Comparison of ENCODE assay signal across 8 mouse cellular contexts in the genomic region with DNA sequence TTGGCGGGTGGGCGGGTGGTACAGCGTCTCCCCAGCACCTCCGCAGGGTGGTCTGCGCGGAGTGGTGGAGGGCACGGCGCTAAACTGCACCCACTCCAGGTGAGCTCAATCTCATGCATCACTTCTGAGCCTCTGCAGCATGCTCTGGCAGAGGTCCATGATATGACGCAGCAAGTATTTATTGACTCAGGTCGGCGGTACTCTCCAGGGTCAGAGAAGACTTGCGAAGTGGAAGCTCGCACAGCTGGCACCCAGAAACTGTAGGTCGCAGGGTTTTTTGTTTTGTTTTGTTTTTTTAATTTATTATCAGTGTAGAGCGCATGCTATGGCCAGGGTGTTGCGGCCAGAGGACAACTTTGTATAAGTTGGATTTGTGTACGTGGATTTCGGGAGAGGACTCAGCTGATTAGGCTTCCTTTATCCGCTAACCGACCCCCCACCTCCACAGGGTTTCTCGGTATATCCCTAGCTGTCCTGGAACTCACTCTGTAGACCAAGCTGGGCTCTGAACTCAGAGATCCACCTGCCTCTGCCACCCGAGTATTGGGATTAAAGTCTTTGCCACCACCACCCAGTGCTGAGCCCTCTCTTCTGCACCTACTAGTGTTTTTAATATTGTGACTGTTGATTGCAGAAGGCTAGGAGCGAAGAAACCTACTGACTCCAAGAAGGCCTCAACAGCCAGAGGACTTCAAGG. TPM values are rescaled to one million over a fixed set of nuclear protein-coding genes. Genes with fewer than 3 reads are reported as not detected.
DNase-seq lines count a peak whose midpoint lies in the region; ATAC-seq and TF ChIP-seq lines count a peak whose summit lies in the region.

No protein-coding gene starts in this region.

- TF ChIP-seq POLR2A in liver, adult 2 months (IDR thresholded peaks at IDR 0.05; ENCODE audit: extremely low read depth, insufficient read depth, low read length), result no peak

- peak overlapping the region; percentile 57 for H3K4me3 ChIP-seq in layer of hippocampus, adult 2 months
- H3K4me3 ChIP-seq in forebrain, embryonic 12.5 days (replicated peaks), result peak overlapping the region; percentile 84
- H3K4me3 ChIP-seq in hindbrain, postnatal 0 days (ENCODE audit: low read length), result peak overlapping the region; percentile 85
- H3K4me3 ChIP-seq in liver, adult 2 months (ENCODE audit: insufficient read depth, low read depth, low read length), result peak overlapping the region; percentile 69
- peak overlapping the region; percentile 73 for H3K4me3 ChIP-seq in midbrain, embryonic 16.5 days (ENCODE audit: low read depth, low read length)

- 7% methylated on average over 23 of the region's 23 CpGs for WGBS in forebrain, embryonic 12.5 days
- 5% methylated on average over 23 of the region's 23 CpGs for WGBS in hindbrain, postnatal 0 days
- WGBS in liver, adult 2 months, result 5% methylated on average over 23 of the region's 23 CpGs
- 6% methylated on average over 23 of the region's 23 CpGs for WGBS in midbrain, embryonic 16.5 days

- no peak for TF ChIP-seq CTCF in layer of hippocampus, adult 2 months (conservative IDR thresholded peaks at IDR 0.05)
- TF ChIP-seq CTCF in hindbrain, postnatal 0 days (IDR thresholded peaks at IDR 0.05; ENCODE audit: low read depth), result no peak
- TF ChIP-seq CTCF in liver, adult 2 months (IDR thresholded peaks at IDR 0.05; ENCODE audit: low read depth, low read length), result no peak

- peaks cover 15% of the 10 kb centered on the region; the same call in 1 of the 2 replicates for H3K79me2 ChIP-seq in liver, adult 2 months (ENCODE audit: control insufficient read depth, insufficient read depth, low read length)

- peak overlapping the region; percentile 94 for H3K4me2 ChIP-seq in forebrain, embryonic 12.5 days
- H3K4me2 ChIP-seq in hindbrain, postnatal 0 days (ENCODE audit: low read depth, low read length), result peak overlapping the region; percentile 90
- peak overlapping the region; percentile 91 for H3K4me2 ChIP-seq in midbrain, embryonic 16.5 days (ENCODE audit: low read length)

- peaks cover 23% of the 10 kb centered on the region for H3K27me3 ChIP-seq in forebrain, embryonic 12.5 days
- H3K27me3 ChIP-seq in hindbrain, postnatal 0 days (ENCODE audit: insufficient read depth, low read length), result no peaks in the 10 kb centered on the region
- peaks cover 3% of the 10 kb centered on the region; the same call in 1 of the 2 replicates for H3K27me3 ChIP-seq in liver, adult 2 months (ENCODE audit: control insufficient read depth, insufficient read depth, low read length)
- H3K27me3 ChIP-seq in midbrain, embryonic 16.5 days (ENCODE audit: control insufficient read depth, insufficient read depth, low read depth, low read length), result no peaks in the 10 kb centered on the region

- no peak for ATAC-seq in forebrain, embryonic 12.5 days (ENCODE audit: low FRiP score)
- ATAC-seq in hindbrain, postnatal 0 days, result peak; percentile 13
- peak; percentile 44 for ATAC-seq in midbrain, embryonic 16.5 days

- H3K9me3 ChIP-seq in forebrain, embryonic 12.5 days, result no peaks in the 10 kb centered on the region
- H3K9me3 ChIP-seq in hindbrain, postnatal 0 days (ENCODE audit: low read length), result no peaks in the 10 kb centered on the region
- H3K9me3 ChIP-seq in midbrain, embryonic 16.5 days (replicated peaks; ENCODE audit: control insufficient read depth, low read length, poor library complexity, severe bottlenecking), result no peaks in the 10 kb centered on the region

- H3K36me3 ChIP-seq in forebrain, embryonic 12.5 days (replicated peaks), result no peaks in the 10 kb centered on the region
- H3K36me3 ChIP-seq in hindbrain, postnatal 0 days (ENCODE audit: insufficient read depth, low read length), result no peaks in the 10 kb centered on the region
- no peaks in the 10 kb centered on the region for H3K36me3 ChIP-seq in liver, adult 2 months (ENCODE audit: control insufficient read depth, insufficient read depth, low read length)
- no peaks in the 10 kb centered on the region for H3K36me3 ChIP-seq in midbrain, embryonic 16.5 days (ENCODE audit: control insufficient read depth, insufficient read depth, low read length)

- 0 out of 2 replicates have a peak overlapping the region, but pooled peaks have one; percentile 17 for H3K9ac ChIP-seq in forebrain, embryonic 12.5 days
- peak overlapping the region; percentile 96; the same call in 1 of the 2 replicates for H3K9ac ChIP-seq in hindbrain, postnatal 0 days (replicated peaks; ENCODE audit: low read length)
- H3K9ac ChIP-seq in liver, adult 2 months (ENCODE audit: low read depth, low read length), result peak overlapping the region; percentile 72
- H3K9ac ChIP-seq in midbrain, embryonic 16.5 days (ENCODE audit: low read depth, low read length), result peak overlapping the region; percentile 95; the same call in 1 of the 2 replicates

- peak overlapping the region; percentile 91 for H3K27ac ChIP-seq in layer of hippocampus, adult 2 months
- peak overlapping the region; percentile 37; the same call in 1 of the 2 replicates for H3K27ac ChIP-seq in forebrain, embryonic 12.5 days
- peak overlapping the region; percentile 99 for H3K27ac ChIP-seq in hindbrain, postnatal 0 days
- H3K27ac ChIP-seq in liver, adult 2 months (replicated peaks; ENCODE audit: insufficient read depth, low read depth, low read length), result peak overlapping the region; percentile 63
- H3K27ac ChIP-seq in midbrain, embryonic 16.5 days (ENCODE audit: low read length), result peak overlapping the region; percentile 89

- peak in 1 of 2 experiments; percentile 51 for DNase-seq in layer of hippocampus, adult 2 months (ENCODE audit: low spot score in 2 of 2)
- DNase-seq in layer of hippocampus, adult 9-10 months (ENCODE audit: low spot score), result no peak
- peak; percentile 89 for DNase-seq in brain, adult 2 months (ENCODE audit: low read depth, low spot score)
- peak; percentile 52 for DNase-seq in hindbrain, postnatal 0 days (ENCODE audit: low spot score)
- peak; percentile 83 for DNase-seq in liver, adult 2 months (ENCODE audit: extremely low read depth, low read depth, low spot score)
- DNase-seq in thymus, postnatal 0 days (ENCODE audit: low spot score), result peak; percentile 60

- peaks cover 27% of the 10 kb centered on the region for H3K4me1 ChIP-seq in forebrain, embryonic 12.5 days
- peaks cover 26% of the 10 kb centered on the region for H3K4me1 ChIP-seq in hindbrain, postnatal 0 days (ENCODE audit: insufficient read depth, low read length)
- peaks cover 8% of the 10 kb centered on the region for H3K4me1 ChIP-seq in liver, adult 2 months (ENCODE audit: control insufficient read depth, insufficient read depth, low read length)
- peaks cover 23% of the 10 kb centered on the region for H3K4me1 ChIP-seq in midbrain, embryonic 16.5 days (ENCODE audit: control insufficient read depth, insufficient read depth, low read length)

RNA-seq across cellular contexts. Expression of a gene that starts 0.6 kb away (rescaled TPM):
- total RNA-seq in layer of hippocampus, adult 2 months (2021), result 10 to 100 TPM; 87.0 to 93.3 TPM
- 15.5 and 17.9 TPM in 2 replicates for polyA plus RNA-seq in forebrain, embryonic 12.5 days (2016; fragmentation: Nextera tagmentation; extraction: Ambion mirVana)
- 87.9 and 99.2 TPM in 2 replicates for total RNA-seq in hindbrain, postnatal 0 days (2014; rRNA removed)
- polyA plus RNA-seq in hindbrain, postnatal 0 days (2015; fragmentation: Nextera tagmentation; extraction: Ambion mirVana), result 14.9 and 16.0 TPM in 2 replicates
- total RNA-seq in liver, adult 2 months (2014; rRNA removed), result 9.9 and 11.4 TPM in 2 replicates
- 14.7 and 17.4 TPM in 2 replicates for polyA plus RNA-seq in liver, adult 2 months (2012; rRNA removed)
- polyA plus RNA-seq in midbrain, embryonic 16.5 days (2015; fragmentation: Nextera tagmentation; extraction: Ambion mirVana), result 20.1 and 22.4 TPM in 2 replicates
- polyA plus RNA-seq in thymus, postnatal 0 days (2015; fragmentation: Nextera tagmentation; extraction: Ambion mirVana), result 4.6 and 6.4 TPM in 2 replicates

RNA-seq across cellular contexts. Expression of a gene that starts 15.1 kb away (rescaled TPM):
- 10 to 100 TPM; 78.2 to 82.2 TPM for total RNA-seq in layer of hippocampus, adult 2 months (2021)
- polyA plus RNA-seq in forebrain, embryonic 12.5 days (2016; fragmentation: Nextera tagmentation; extraction: Ambion mirVana), result 1.7 and 1.9 TPM in 2 replicates
- 2.7 and 4.0 TPM in 2 replicates for total RNA-seq in hindbrain, postnatal 0 days (2014; rRNA removed)
- 10.6 and 14.7 TPM in 2 replicates for polyA plus RNA-seq in hindbrain, postnatal 0 days (2015; fragmentation: Nextera tagmentation; extraction: Ambion mirVana)
- 0.13 and 0.37 TPM in 2 replicates for total RNA-seq in liver, adult 2 months (2014; rRNA removed)
- 0.15 and 0.40 TPM in 2 replicates for polyA plus RNA-seq in liver, adult 2 months (2012; rRNA removed)
- 9.1 and 14.7 TPM in 2 replicates for polyA plus RNA-seq in midbrain, embryonic 16.5 days (2015; fragmentation: Nextera tagmentation; extraction: Ambion mirVana)
- 1.5 and 2.4 TPM in 2 replicates for polyA plus RNA-seq in thymus, postnatal 0 days (2015; fragmentation: Nextera tagmentation; extraction: Ambion mirVana)

RNA-seq across cellular contexts. Expression of a gene that starts 21.3 kb away (rescaled TPM):
- 10 to 100 TPM; 87.9 to 95.5 TPM for total RNA-seq in layer of hippocampus, adult 2 months (2021)
- 100 and 103 TPM in 2 replicates for polyA plus RNA-seq in forebrain, embryonic 12.5 days (2016; fragmentation: Nextera tagmentation; extraction: Ambion mirVana)
- 159 and 165 TPM in 2 replicates for total RNA-seq in hindbrain, postnatal 0 days (2014; rRNA removed)
- polyA plus RNA-seq in hindbrain, postnatal 0 days (2015; fragmentation: Nextera tagmentation; extraction: Ambion mirVana), result 64.0 and 66.1 TPM in 2 replicates
- total RNA-seq in liver, adult 2 months (2014; rRNA removed), result 13.4 and 14.4 TPM in 2 replicates
- polyA plus RNA-seq in liver, adult 2 months (2012; rRNA removed), result 25.3 and 47.5 TPM in 2 replicates
- polyA plus RNA-seq in midbrain, embryonic 16.5 days (2015; fragmentation: Nextera tagmentation; extraction: Ambion mirVana), result 103 and 104 TPM in 2 replicates
- polyA plus RNA-seq in thymus, postnatal 0 days (2015; fragmentation: Nextera tagmentation; extraction: Ambion mirVana), result 59.9 and 64.3 TPM in 2 replicates

Comparison
In these comparisons a context has a peak if more than half of its experiments do, and no peak if none do; other contexts are left out.
1. H3K27ac ChIP-seq: peak in every context shown above with its lines; median percentile 99 in hindbrain, postnatal 0 days; 91 in layer of hippocampus, adult 2 months; 89 in midbrain, embryonic 16.5 days; 63 in liver, adult 2 months; 37 in forebrain, embryonic 12.5 days.
2. H3K9ac ChIP-seq: peak in every context shown above with its lines; median percentile 96 in hindbrain, postnatal 0 days; 95 in midbrain, embryonic 16.5 days; 72 in liver, adult 2 months; 17 in forebrain, embryonic 12.5 days.